Mouse (Mus musculus) embryonic facial prominence, embryonic 11.5 days (tissue): ENCODE data around the gene Rbm33. TPM values are rescaled to one million over a fixed set of nuclear protein-coding genes. Genes with fewer than 3 reads are reported as not detected.

Source experiments
- ATAC-seq: fragments of 200-750 bp; cut with Nextera tagmentation; replicated peaks from 2 replicates; pipeline ENCODE4 v1.8.0; 2017; ENCODE audit warnings: low read depth; ENCODE audit not compliant: insufficient number of reproducible peaks, low FRiP score, low TSS enrichment
- DNase-seq: peaks from one replicate; pipeline ENCODE4 v3.0.0-alpha.2; 2015; ENCODE audit warnings: low spot score
- H3K27ac ChIP-seq: fragments of 300-500 bp; sonication (generic); replicated peaks from 2 replicates; pipeline ENCODE4 v1.5.1; 2014; ENCODE audit warnings: mild to moderate bottlenecking, low read depth, low read length, control low read depth
- H3K27me3 ChIP-seq: fragments of 300-500 bp; sonication (generic); 2 replicates; pipeline ENCODE4 v1.6.1; 2014; ENCODE audit warnings: mild to moderate bottlenecking, low read length, moderate library complexity, mixed read lengths; ENCODE audit not compliant: control insufficient read depth, insufficient read depth
- H3K36me3 ChIP-seq: fragments of 300-500 bp; sonication (generic); replicated peaks from 2 replicates; pipeline ENCODE4 v1.6.1; 2014; ENCODE audit warnings: low read depth, mild to moderate bottlenecking, low read length, moderate library complexity, mixed read lengths; ENCODE audit not compliant: control insufficient read depth, insufficient read depth
- H3K4me1 ChIP-seq: fragments of 300-500 bp; sonication (generic); 2 replicates; pipeline ENCODE4 v1.6.1; 2014; ENCODE audit warnings: low read length, mixed read lengths; ENCODE audit not compliant: control insufficient read depth, insufficient read depth
- H3K4me2 ChIP-seq: fragments of 300-500 bp; sonication (generic); 2 replicates; pipeline ENCODE4 v1.6.1; 2014; ENCODE audit warnings: low read depth, mild to moderate bottlenecking, control low read depth, low read length, moderate library complexity
- H3K4me3 ChIP-seq: fragments of 300-500 bp; sonication (generic); 2 replicates; pipeline ENCODE4 v1.5.1; 2014; ENCODE audit warnings: low read depth, low read length, control low read depth
- H3K9ac ChIP-seq: fragments of 300-500 bp; sonication (generic); replicated peaks from 2 replicates; pipeline ENCODE4 v1.6.1; 2014; ENCODE audit warnings: mild to moderate bottlenecking, control low read depth, low read length
- H3K9me3 ChIP-seq: fragments of 300-500 bp; sonication (generic); replicated peaks from 2 replicates; pipeline ENCODE4 v1.6.1; 2016; ENCODE audit warnings: mild to moderate bottlenecking, low read length, inconsistent platforms, mixed read lengths; ENCODE audit not compliant: control insufficient read depth
- WGBS: fragments of 180-500 bp; shearing (Covaris S2); extraction: QIAGEN DNeasy Blood & Tissue Kit; methylation state at CpG from one replicate; pipeline ENCODE4 v1.1.7; 2014; 5-methylcytosine and 5-hydroxymethylcytosine counted together
- polyA plus RNA-seq: library from polyadenylated mRNA; unstranded; fragments of >200 nt; fragmentation: Nextera tagmentation; extraction: Ambion mirVana; gene quantifications from 2 replicates; pipeline ENCODE4 v1.2.1, GENCODE M21; 2014

The Rbm33 gene
- 15.3 and 17.6 TPM in 2 replicates for polyA plus RNA-seq

- no peaks in the 10 kb centered on the region for H3K4me1 ChIP-seq
- H3K9me3 ChIP-seq = no peaks in the 10 kb centered on the region
- H3K36me3 ChIP-seq = no peaks in the 10 kb centered on the region
- H3K4me2 ChIP-seq = peak within 1 kb of the TSS; percentile 68
- peak within 1 kb of the TSS; percentile 99 for H3K4me3 ChIP-seq
- no peaks in the 10 kb centered on the region for H3K27me3 ChIP-seq
- ATAC-seq = peak; percentile 90
- WGBS = under 1% methylated on average over 76 of the region's 76 CpGs
- H3K27ac ChIP-seq = peak within 1 kb of the TSS; percentile 97
- H3K9ac ChIP-seq = peak within 1 kb of the TSS; percentile 100
- DNase-seq = peak; percentile 96
Observed at GRCm38 (mm10) chr5:28316722-28317245, at the start of gene Rbm33. TSS of gene Rbm33 (plus strand) at chr5:28317121.

GRCm38 (mm10) chr5:28267576-28267975 lies 49.3 kb upstream of the Rbm33 start:
- Histone ChIP-seq H3K4me2 (no peak overlapping the region), H3K9me3 (no peaks in the 10 kb centered on the region), H3K9ac (no peak overlapping the region), H3K4me3 (no peak overlapping the region), H3K27ac (no peak overlapping the region), H3K36me3 (no peaks in the 10 kb centered on the region), H3K4me1 (no peaks in the 10 kb centered on the region), H3K27me3 (no peaks in the 10 kb centered on the region)
- WGBS = 58% methylated on average over 2 of the region's 2 CpGs
- no peak for ATAC-seq
- DNase-seq = no peak

- Histone ChIP-seq H3K9ac (no peak overlapping the region), H3K4me2 (no peak overlapping the region), H3K36me3 (no peaks in the 10 kb centered on the region), H3K4me3 (no peak overlapping the region), H3K4me1 (no peaks in the 10 kb centered on the region), H3K27ac (no peak overlapping the region), H3K27me3 (no peaks in the 10 kb centered on the region), H3K9me3 (no peaks in the 10 kb centered on the region)
- 56% methylated on average over 6 of the region's 6 CpGs for WGBS
- DNase-seq (no peak), ATAC-seq (no peak)
Observed at GRCm38 (mm10) chr5:28269469-28269991, 47.4 kb upstream of the Rbm33 start.

- no peak for DNase-seq
- H3K27ac ChIP-seq = no peak overlapping the region
- no peak overlapping the region for H3K4me2 ChIP-seq
- 79% methylated on average over 2 of the region's 2 CpGs for WGBS
- H3K4me3 ChIP-seq = no peak overlapping the region
- ATAC-seq = no peak
- no peak overlapping the region for H3K9ac ChIP-seq
- no peaks in the 10 kb centered on the region for H3K4me1 ChIP-seq
- no peaks in the 10 kb centered on the region for H3K27me3 ChIP-seq
- no peaks in the 10 kb centered on the region for H3K9me3 ChIP-seq
- H3K36me3 ChIP-seq = no peaks in the 10 kb centered on the region
Observed at GRCm38 (mm10) chr5:28272836-28273235, 44.1 kb upstream of the Rbm33 start.

GRCm38 (mm10) chr5:28277279-28277678 lies 39.6 kb upstream of the Rbm33 start:
- 75% methylated on average over 2 of the region's 2 CpGs for WGBS
- Histone ChIP-seq H3K36me3 (no peaks in the 10 kb centered on the region), H3K4me2 (no peak overlapping the region), H3K27me3 (no peaks in the 10 kb centered on the region), H3K27ac (no peak overlapping the region), H3K9me3 (no peaks in the 10 kb centered on the region), H3K4me3 (no peak overlapping the region), H3K9ac (no peak overlapping the region), H3K4me1 (no peaks in the 10 kb centered on the region)
- DNase-seq = no peak
- no peak for ATAC-seq

GRCm38 (mm10) chr5:28289111-28289510 lies 27.8 kb upstream of the Rbm33 start:
- Histone ChIP-seq H3K9me3 (no peaks in the 10 kb centered on the region), H3K36me3 (no peaks in the 10 kb centered on the region), H3K4me3 (no peak overlapping the region), H3K4me2 (no peak overlapping the region), H3K27me3 (no peaks in the 10 kb centered on the region), H3K9ac (no peak overlapping the region), H3K27ac (no peak overlapping the region), H3K4me1 (no peaks in the 10 kb centered on the region)
- WGBS = 63% methylated on average over 3 of the region's 3 CpGs
- DNase-seq (no peak), ATAC-seq (no peak)

GRCm38 (mm10) chr5:28290630-28291029 lies 26.3 kb upstream of the Rbm33 start:
- no peak for ATAC-seq
- Histone ChIP-seq H3K27me3 (no peaks in the 10 kb centered on the region), H3K9ac (no peak overlapping the region), H3K9me3 (no peaks in the 10 kb centered on the region), H3K4me2 (no peak overlapping the region), H3K36me3 (no peaks in the 10 kb centered on the region), H3K27ac (no peak overlapping the region), H3K4me3 (no peak overlapping the region), H3K4me1 (no peaks in the 10 kb centered on the region)
- no peak for DNase-seq
- 78% methylated on average over 1 of the region's 1 CpGs for WGBS

- Histone ChIP-seq H3K9ac (no peak overlapping the region), H3K27ac (no peak overlapping the region), H3K27me3 (no peaks in the 10 kb centered on the region), H3K4me1 (no peaks in the 10 kb centered on the region), H3K4me3 (no peak overlapping the region), H3K9me3 (no peaks in the 10 kb centered on the region), H3K36me3 (no peaks in the 10 kb centered on the region), H3K4me2 (no peak overlapping the region)
- 80% methylated on average over 5 of the region's 5 CpGs for WGBS
- ATAC-seq (no peak), DNase-seq (no peak)
Observed at GRCm38 (mm10) chr5:28291118-28291850, 25.6 kb upstream of the Rbm33 start.
